Mouse (Mus musculus): ENCODE measurements around the gene Als2. TPM values are rescaled to one million over a fixed set of nuclear protein-coding genes. Genes with fewer than 3 reads are reported as not detected.

Gene Als2
- polyA plus RNA-seq, 1 experiment from 2014 or later, result 12.6 TPM

DNA sequence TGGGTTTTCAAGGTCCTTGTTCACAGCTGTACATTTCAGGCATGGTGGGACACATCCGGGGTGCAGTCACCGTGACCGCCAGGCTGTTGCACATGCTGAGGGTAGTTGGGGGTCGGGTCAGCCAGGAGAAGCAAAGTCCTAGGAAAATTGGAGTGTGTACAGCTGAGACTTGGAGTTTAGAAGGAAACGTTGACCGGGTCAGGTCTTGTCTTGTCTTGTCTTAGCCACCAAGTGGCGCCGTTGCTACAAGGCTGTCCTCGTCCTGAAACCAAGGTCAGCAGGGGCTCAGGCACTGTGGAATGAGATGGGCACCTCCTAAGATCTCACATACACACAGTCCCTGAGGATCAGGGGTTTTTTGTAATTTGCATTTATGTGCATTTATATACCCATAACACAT lies 10.6 kb upstream of the Als2 start:
- Histone ChIP-seq H3K9me3 (replicated peaks) (no peaks in the 10 kb centered on the region), H3K4me1 (replicated peaks) (no peaks in the 10 kb centered on the region), H3K27ac (ENCODE audit: poor library complexity, severe bottlenecking) (no peak overlapping the region), H3K36me3 (no peaks in the 10 kb centered on the region), H3K4me3 (no peak overlapping the region), H3K4me2 (peak overlapping the region; percentile 10; the same call in 1 of the 2 replicates), H3K9ac (no peak overlapping the region), H3K27me3 (replicated peaks) (no peaks in the 10 kb centered on the region)
- WGBS, result 6% methylated on average over 9 of the region's 9 CpGs
- ATAC-seq (ENCODE audit: insufficient number of reproducible peaks, low FRiP score), result no peak

DNA sequence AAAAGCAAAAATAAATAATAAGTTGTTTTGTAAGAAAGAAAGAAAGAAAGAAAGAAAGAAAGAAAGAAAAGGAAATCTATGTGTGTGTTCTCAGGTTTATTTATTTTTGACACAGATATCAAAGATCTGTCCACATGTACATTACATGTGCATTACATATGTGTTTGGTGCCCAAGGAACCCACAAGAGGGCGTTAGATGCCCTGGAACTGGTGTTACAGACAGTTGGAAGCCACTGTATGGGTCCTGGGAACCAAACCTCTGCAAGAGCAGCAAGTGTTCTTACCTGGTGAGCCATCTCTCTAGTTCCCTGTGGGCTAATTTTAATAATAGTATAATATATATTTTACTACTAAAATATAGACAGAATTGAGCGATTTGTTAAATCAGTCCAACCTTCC lies 6.7 kb upstream of the Als2 start:
- Histone ChIP-seq H3K9me3 (replicated peaks) (no peaks in the 10 kb centered on the region), H3K27ac (ENCODE audit: poor library complexity, severe bottlenecking) (no peak overlapping the region), H3K4me3 (no peak overlapping the region), H3K36me3 (no peaks in the 10 kb centered on the region), H3K4me2 (no peak overlapping the region), H3K9ac (no peak overlapping the region), H3K4me1 (replicated peaks) (no peaks in the 10 kb centered on the region), H3K27me3 (replicated peaks) (no peaks in the 10 kb centered on the region)
- no peak for ATAC-seq (ENCODE audit: insufficient number of reproducible peaks, low FRiP score)
- WGBS, result 61% methylated on average over 2 of the region's 2 CpGs

DNA sequence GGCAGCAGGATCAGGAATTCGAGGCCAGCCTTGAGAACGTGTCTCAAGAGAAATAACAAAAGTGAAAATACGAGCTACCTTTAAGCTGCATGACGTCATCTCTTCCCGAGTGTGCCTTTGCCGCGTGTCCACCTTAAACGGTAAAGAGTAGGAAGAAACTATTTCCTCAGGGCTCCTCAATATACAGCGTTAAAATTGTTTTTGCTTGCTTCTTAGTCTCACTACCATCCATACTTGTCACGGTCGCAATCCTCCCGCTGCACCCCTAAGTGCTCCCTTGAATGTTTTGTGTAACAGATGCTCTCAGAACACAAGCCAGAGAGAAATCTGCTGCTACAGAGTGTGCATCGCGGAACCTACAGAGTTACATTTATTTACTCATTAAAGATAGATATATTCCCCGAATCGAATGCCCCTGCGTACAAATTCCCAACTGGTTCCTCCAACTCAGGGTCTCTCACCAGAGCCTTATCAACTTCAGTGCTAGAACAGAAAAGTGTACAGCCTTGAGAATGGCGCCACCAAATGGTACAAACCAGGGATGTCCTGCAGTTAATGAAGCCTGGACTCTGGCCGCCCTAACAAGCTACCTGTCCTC lies 682 bp upstream of the Als2 start:
- H3K27me3 ChIP-seq (replicated peaks), result no peaks in the 10 kb centered on the region
- peak overlapping the region; percentile 59 for H3K27ac ChIP-seq (ENCODE audit: poor library complexity, severe bottlenecking)
- WGBS, result 1% methylated on average over 19 of the region's 19 CpGs
- H3K9me3 ChIP-seq (replicated peaks), result no peaks in the 10 kb centered on the region
- H3K4me2 ChIP-seq, result peak overlapping the region; percentile 85
- no peaks in the 10 kb centered on the region for H3K4me1 ChIP-seq (replicated peaks)
- peak overlapping the region; percentile 72 for H3K9ac ChIP-seq
- H3K4me3 ChIP-seq, result peak overlapping the region; percentile 80
- peak; percentile 63 for ATAC-seq (ENCODE audit: insufficient number of reproducible peaks, low FRiP score)
- no peaks in the 10 kb centered on the region for H3K36me3 ChIP-seq

DNA sequence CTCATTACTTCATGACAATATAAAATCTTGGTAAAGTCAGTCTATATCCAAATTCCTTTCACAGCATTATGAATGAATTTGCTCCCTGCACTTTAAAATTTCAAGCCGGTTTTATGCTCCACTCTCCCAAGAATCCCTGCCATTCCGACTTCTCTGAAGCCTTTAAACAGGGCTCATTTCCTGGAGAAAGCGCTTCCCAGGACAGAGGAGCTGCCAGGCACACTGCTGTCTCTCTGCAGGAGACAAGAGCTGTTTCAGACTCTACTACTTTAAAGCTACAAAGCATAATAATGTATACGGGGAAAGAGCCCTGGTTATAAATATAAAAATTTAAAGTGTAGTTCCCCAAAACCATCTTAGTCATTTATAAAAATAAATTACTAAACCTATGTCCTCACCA lies 7.8 kb downstream of the Als2 start:
- WGBS, result 62% methylated on average over 4 of the region's 4 CpGs
- H3K4me2 ChIP-seq, result no peak overlapping the region
- no peak for ATAC-seq (ENCODE audit: insufficient number of reproducible peaks, low FRiP score)

DNA sequence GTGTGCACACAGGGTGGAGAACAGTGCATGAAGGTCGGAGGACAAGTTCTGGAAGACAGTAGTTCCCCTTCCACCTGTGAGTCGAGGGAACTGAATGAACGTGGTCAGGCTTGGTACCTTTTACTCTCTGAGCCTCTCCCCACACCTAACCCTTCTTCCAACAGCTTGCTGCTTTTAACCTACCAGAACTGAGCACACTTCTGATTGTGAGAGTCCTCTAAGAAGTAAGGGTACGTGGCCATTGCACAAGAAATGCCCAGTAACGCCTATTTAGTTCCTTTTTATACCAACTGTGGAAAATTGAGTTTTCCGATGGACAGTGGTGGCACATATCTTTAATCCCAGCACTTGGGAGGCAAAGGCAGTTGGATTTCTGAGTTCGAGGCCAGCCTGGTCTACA lies 8.5 kb downstream of the Als2 start:
- 79% methylated on average over 7 of the region's 7 CpGs for WGBS
- H3K4me1 ChIP-seq (replicated peaks), result no peaks in the 10 kb centered on the region
- no peak for ATAC-seq (ENCODE audit: insufficient number of reproducible peaks, low FRiP score)
- H3K9me3 ChIP-seq (replicated peaks), result no peaks in the 10 kb centered on the region
- H3K4me2 ChIP-seq, result no peak overlapping the region
- no peak overlapping the region for H3K27ac ChIP-seq (ENCODE audit: poor library complexity, severe bottlenecking)
- H3K27me3 ChIP-seq (replicated peaks), result no peaks in the 10 kb centered on the region
- H3K36me3 ChIP-seq, result peaks cover 9% of the 10 kb centered on the region; the same call in 1 of the 2 replicates
- H3K4me3 ChIP-seq, result no peak overlapping the region
- H3K9ac ChIP-seq, result no peak overlapping the region

More for the DNA sequence above, 7.8 kb downstream of the Als2 start:
- peaks cover 9% of the 10 kb centered on the region; the same call in 1 of the 2 replicates for H3K36me3 ChIP-seq
- H3K9ac ChIP-seq, result no peak overlapping the region
- no peak overlapping the region for H3K4me3 ChIP-seq
- H3K27ac ChIP-seq (ENCODE audit: poor library complexity, severe bottlenecking), result no peak overlapping the region
- H3K9me3 ChIP-seq (replicated peaks), result no peaks in the 10 kb centered on the region
- H3K27me3 ChIP-seq (replicated peaks), result no peaks in the 10 kb centered on the region
- H3K4me1 ChIP-seq (replicated peaks), result no peaks in the 10 kb centered on the region

DNA sequence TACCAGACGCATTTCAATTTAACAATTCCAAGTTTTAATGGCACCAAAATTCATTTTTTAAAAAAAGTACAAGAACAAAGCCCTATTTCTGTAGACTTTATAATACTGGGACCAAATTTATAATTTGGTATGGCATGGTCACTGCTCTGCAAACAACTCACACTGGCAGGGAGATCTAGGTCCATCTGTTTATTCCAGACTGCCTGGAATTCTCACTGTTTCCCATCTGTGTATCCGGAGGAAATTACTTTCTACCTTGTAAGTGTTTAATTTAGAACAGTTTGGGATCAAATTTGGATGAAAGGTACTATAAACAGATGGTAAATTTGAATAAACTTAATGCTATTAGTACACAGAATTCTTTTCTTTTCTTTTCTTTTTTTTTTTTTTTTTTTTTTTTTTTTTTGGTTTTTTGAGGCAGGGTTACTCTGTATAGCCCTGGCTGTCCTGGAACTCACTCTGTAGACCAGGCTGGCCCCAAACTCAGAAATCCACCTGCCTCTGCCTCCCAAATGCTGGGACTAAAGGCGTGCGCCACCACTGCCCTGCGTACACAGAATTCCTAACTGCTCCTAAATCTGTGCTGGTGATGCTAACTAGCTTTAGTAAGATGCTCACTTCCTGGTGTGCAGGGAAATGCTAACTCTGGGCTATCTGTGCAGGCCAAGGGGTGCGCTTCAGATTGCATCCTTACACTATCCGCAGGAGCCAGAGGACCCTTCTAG lies 14.8 kb downstream of the Als2 start:
- peaks cover 5% of the 10 kb centered on the region; the same call in 1 of the 2 replicates for H3K36me3 ChIP-seq
- H3K4me3 ChIP-seq, result no peak overlapping the region
- peaks cover 3% of the 10 kb centered on the region; the same call in 1 of the 2 replicates for H3K4me1 ChIP-seq (replicated peaks)
- no peaks in the 10 kb centered on the region for H3K9me3 ChIP-seq (replicated peaks)
- no peak overlapping the region for H3K9ac ChIP-seq
- 88% methylated on average over 7 of the region's 7 CpGs for WGBS
- no peaks in the 10 kb centered on the region for H3K27me3 ChIP-seq (replicated peaks)
- no peak for ATAC-seq (ENCODE audit: insufficient number of reproducible peaks, low FRiP score)
- H3K27ac ChIP-seq (ENCODE audit: poor library complexity, severe bottlenecking), result no peak overlapping the region
- no peak overlapping the region for H3K4me2 ChIP-seq

DNA sequence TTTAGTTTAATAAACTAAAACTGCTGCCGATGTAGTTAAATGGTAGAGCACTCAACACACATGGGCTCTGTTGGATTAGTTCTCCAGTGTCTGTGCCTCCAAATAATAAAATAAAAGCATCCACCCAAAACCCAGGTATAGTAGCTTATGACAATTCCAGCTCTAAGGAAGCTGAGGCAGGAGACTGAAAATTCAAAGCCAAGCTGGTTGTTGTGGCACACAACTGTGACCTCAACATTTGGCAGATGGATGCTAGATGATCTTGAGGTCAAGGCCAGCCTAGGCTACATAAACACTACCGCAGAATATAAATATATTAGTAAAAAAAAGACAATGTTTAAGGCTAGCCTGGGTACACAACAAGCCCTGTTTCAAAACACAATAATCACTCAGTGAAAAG lies 15.4 kb downstream of the Als2 start:
- H3K27me3 ChIP-seq (replicated peaks), result no peaks in the 10 kb centered on the region
- H3K9me3 ChIP-seq (replicated peaks), result no peaks in the 10 kb centered on the region
- ATAC-seq (ENCODE audit: insufficient number of reproducible peaks, low FRiP score), result no peak
- no peak overlapping the region for H3K9ac ChIP-seq
- WGBS, result 92% methylated on average over 2 of the region's 2 CpGs
- H3K27ac ChIP-seq (ENCODE audit: poor library complexity, severe bottlenecking), result no peak overlapping the region
- H3K36me3 ChIP-seq, result peaks cover 6% of the 10 kb centered on the region; the same call in 1 of the 2 replicates
- no peak overlapping the region for H3K4me3 ChIP-seq
- H3K4me1 ChIP-seq (replicated peaks), result peaks cover 3% of the 10 kb centered on the region; the same call in 1 of the 2 replicates
- H3K4me2 ChIP-seq, result no peak overlapping the region

DNA sequence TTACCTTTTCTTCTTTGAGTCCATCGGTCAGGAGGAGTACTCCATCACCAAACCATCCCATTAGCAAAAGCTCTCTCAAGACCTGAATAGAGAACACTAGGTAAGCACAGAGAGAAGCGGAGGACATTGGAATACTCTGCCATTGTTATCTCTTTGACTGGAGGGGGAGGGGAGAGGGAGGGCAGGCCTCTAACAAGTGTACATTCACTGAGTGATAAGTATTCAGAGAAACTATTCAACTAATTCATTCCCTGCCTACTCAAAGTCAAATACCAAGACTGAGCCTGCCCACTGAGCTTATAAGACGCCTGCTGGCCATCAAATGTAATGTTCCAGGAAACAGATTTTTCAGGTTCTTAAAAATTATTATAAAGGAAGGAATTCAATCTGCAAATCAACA lies 16.7 kb downstream of the Als2 start:
- no peaks in the 10 kb centered on the region for H3K9me3 ChIP-seq (replicated peaks)
- WGBS, result 55% methylated on average over 3 of the region's 3 CpGs
- H3K27me3 ChIP-seq (replicated peaks), result no peaks in the 10 kb centered on the region
- no peak overlapping the region for H3K4me2 ChIP-seq
- peaks cover 11% of the 10 kb centered on the region; the same call in 1 of the 2 replicates for H3K36me3 ChIP-seq
- H3K4me3 ChIP-seq, result no peak overlapping the region
- ATAC-seq (ENCODE audit: insufficient number of reproducible peaks, low FRiP score), result no peak
- H3K9ac ChIP-seq, result no peak overlapping the region
- H3K4me1 ChIP-seq (replicated peaks), result peaks cover 3% of the 10 kb centered on the region; the same call in 1 of the 2 replicates
- H3K27ac ChIP-seq (ENCODE audit: poor library complexity, severe bottlenecking), result no peak overlapping the region

DNA sequence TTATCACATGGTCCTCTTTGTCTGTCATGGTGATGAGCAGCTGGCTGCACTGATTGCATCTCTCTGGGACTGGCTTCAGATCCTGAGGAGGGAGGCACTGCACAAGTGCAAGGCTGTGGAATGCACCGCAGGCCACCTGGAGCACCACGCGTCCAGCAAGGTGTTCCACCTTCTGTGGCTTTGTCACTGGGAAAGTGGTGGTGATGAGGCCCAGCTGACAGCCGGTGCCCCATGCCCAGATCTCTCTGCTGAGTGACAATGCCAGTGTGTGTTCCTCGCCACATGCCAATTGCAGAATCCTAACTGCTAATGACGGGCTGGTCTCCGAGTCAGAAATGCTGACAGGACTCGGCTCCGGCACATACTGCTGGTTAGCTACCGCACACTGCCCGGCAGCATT lies 21.6 kb downstream of the Als2 start:
- Histone ChIP-seq H3K9ac (no peak overlapping the region), H3K36me3 (peaks cover 25% of the 10 kb centered on the region), H3K4me1 (replicated peaks) (peaks cover 3% of the 10 kb centered on the region; the same call in 1 of the 2 replicates), H3K4me2 (no peak overlapping the region), H3K4me3 (no peak overlapping the region), H3K9me3 (replicated peaks) (no peaks in the 10 kb centered on the region), H3K27me3 (replicated peaks) (no peaks in the 10 kb centered on the region), H3K27ac (ENCODE audit: poor library complexity, severe bottlenecking) (no peak overlapping the region)
- WGBS, result 92% methylated on average over 11 of the region's 11 CpGs
- ATAC-seq (ENCODE audit: insufficient number of reproducible peaks, low FRiP score), result no peak

DNA sequence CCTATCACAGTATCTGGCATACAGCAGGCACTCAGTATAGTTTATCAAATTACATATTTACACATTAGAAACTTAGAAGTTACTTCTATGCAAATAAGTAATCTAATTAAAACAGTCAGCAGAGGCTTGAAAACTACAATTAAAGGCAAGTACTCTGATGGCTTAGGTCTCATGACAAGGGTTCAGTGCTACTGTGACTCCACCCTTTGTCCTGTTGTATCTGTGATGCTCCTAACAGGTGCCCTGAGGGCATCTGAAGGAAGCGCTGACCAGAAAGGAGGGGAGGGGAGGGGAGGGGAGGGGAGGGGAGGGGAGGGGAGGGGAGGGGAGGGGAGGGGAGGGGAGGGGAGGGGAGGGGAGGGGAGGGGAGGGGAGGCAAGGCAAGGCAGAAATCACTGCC lies 24.1 kb downstream of the Als2 start:
- no peak overlapping the region for H3K4me3 ChIP-seq
- peaks cover 6% of the 10 kb centered on the region; the same call in 1 of the 2 replicates for H3K4me1 ChIP-seq (replicated peaks)
- no peaks in the 10 kb centered on the region for H3K9me3 ChIP-seq (replicated peaks)
- H3K36me3 ChIP-seq, result peaks cover 36% of the 10 kb centered on the region
- no peak overlapping the region for H3K4me2 ChIP-seq
- no peak overlapping the region for H3K27ac ChIP-seq (ENCODE audit: poor library complexity, severe bottlenecking)
- no peak for ATAC-seq (ENCODE audit: insufficient number of reproducible peaks, low FRiP score)
- no peaks in the 10 kb centered on the region for H3K27me3 ChIP-seq (replicated peaks)
- no CpG with 5 or more reads among the region's 1 CpGs for WGBS
- H3K9ac ChIP-seq, result no peak overlapping the region

DNA sequence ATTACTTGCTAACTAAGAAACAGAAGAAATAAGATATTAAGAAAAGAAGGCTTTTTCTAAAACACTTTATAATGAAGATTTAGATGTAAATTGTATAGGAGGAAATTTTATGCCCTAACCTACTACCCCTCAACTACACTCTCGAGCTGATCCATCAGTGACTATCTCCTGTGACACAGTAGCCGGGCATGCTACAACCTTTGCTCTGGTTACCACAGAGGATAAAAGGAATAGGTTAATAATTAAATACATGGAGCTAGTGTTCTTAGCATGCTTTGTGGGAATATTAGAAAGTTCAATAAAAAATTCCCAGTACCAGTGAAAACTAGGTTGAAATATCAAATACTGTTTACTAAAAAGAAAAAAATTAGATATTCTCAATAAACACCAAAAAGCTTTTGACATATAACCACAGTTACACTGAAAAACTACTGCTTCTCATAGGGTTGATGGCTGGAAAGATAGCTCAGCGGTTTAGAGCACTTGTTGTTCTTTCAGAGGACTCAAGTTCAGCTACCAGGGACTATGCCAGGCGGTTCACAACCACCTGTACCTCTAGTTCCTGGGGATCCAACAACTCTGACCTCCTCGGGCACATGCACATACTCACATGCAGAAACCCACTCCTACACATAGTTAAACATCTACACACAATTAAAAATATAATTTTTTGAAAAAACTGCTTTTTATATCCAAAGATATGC lies 24.8 kb downstream of the Als2 start:
- H3K27ac ChIP-seq (ENCODE audit: poor library complexity, severe bottlenecking), result no peak overlapping the region
- H3K4me2 ChIP-seq, result no peak overlapping the region
- H3K9me3 ChIP-seq (replicated peaks), result no peaks in the 10 kb centered on the region
- ATAC-seq (ENCODE audit: insufficient number of reproducible peaks, low FRiP score), result no peak
- H3K4me1 ChIP-seq (replicated peaks), result peaks cover 6% of the 10 kb centered on the region; the same call in 1 of the 2 replicates
- H3K36me3 ChIP-seq, result peaks cover 33% of the 10 kb centered on the region
- H3K9ac ChIP-seq, result no peak overlapping the region
- no peaks in the 10 kb centered on the region for H3K27me3 ChIP-seq (replicated peaks)
- 76% methylated on average over 5 of the region's 5 CpGs for WGBS
- no peak overlapping the region for H3K4me3 ChIP-seq

All from heart, embryonic 12.5 days (tissue).